Mouse (Mus musculus) embryonic facial prominence, embryonic 13.5 days (tissue): Measurements from ENCODE around the gene Gsto2. TPM values are rescaled to one million over a fixed set of nuclear protein-coding genes. Genes with fewer than 3 reads are reported as not detected.

Experiments used
- ATAC-seq: fragments of 200-750 bp; cut with Nextera tagmentation; 2 replicates; pipeline ENCODE4 v1.8.0; 2017; ENCODE audit warnings: low read depth; ENCODE audit not compliant: insufficient number of reproducible peaks, insufficient read depth, low FRiP score, low TSS enrichment
- H3K27ac ChIP-seq: fragments of 300-500 bp; sonication (generic); 2 replicates; pipeline ENCODE4 v1.5.1; 2015; ENCODE audit warnings: moderate library complexity, mild to moderate bottlenecking, inconsistent platforms
- H3K27me3 ChIP-seq: fragments of 300-500 bp; sonication (generic); 2 replicates; pipeline ENCODE4 v1.6.1; 2015; ENCODE audit warnings: mild to moderate bottlenecking, inconsistent platforms
- H3K36me3 ChIP-seq: fragments of 300-500 bp; sonication (generic); 2 replicates; pipeline ENCODE4 v1.6.1; 2015; ENCODE audit warnings: mild to moderate bottlenecking, inconsistent platforms
- H3K4me1 ChIP-seq: fragments of 300-500 bp; sonication (generic); 2 replicates; pipeline ENCODE4 v1.6.1; 2015; ENCODE audit warnings: inconsistent platforms
- H3K4me2 ChIP-seq: fragments of 300-500 bp; sonication (generic); 2 replicates; pipeline ENCODE4 v1.6.1; 2015; ENCODE audit warnings: moderate library complexity, mild to moderate bottlenecking, inconsistent platforms
- H3K4me3 ChIP-seq: fragments of 300-500 bp; sonication (generic); 2 replicates; pipeline ENCODE4 v1.5.1; 2015; ENCODE audit warnings: mild to moderate bottlenecking, inconsistent platforms
- H3K9ac ChIP-seq: fragments of 300-500 bp; sonication (generic); 2 replicates; pipeline ENCODE4 v1.6.1; 2015; ENCODE audit warnings: mild to moderate bottlenecking, inconsistent platforms
- H3K9me3 ChIP-seq: fragments of 300-500 bp; sonication (generic); 2 replicates; pipeline ENCODE4 v1.6.1; 2016; ENCODE audit warnings: inconsistent platforms
- WGBS: fragments of 180-500 bp; shearing (Covaris S2); methylation state at CpG from one replicate; pipeline ENCODE4 v1.1.7; 2015; ENCODE audit warnings: mixed read lengths; 5-methylcytosine and 5-hydroxymethylcytosine counted together
- polyA plus RNA-seq: library from polyadenylated mRNA; unstranded; fragments of >200 nt; fragmentation: Nextera tagmentation; extraction: Ambion mirVana; gene quantifications from 2 replicates; pipeline ENCODE4 v1.2.1, GENCODE M21; 2015

Gene Gsto2
- polyA plus RNA-seq = 1.5 and 2.4 TPM in 2 replicates

DNA sequence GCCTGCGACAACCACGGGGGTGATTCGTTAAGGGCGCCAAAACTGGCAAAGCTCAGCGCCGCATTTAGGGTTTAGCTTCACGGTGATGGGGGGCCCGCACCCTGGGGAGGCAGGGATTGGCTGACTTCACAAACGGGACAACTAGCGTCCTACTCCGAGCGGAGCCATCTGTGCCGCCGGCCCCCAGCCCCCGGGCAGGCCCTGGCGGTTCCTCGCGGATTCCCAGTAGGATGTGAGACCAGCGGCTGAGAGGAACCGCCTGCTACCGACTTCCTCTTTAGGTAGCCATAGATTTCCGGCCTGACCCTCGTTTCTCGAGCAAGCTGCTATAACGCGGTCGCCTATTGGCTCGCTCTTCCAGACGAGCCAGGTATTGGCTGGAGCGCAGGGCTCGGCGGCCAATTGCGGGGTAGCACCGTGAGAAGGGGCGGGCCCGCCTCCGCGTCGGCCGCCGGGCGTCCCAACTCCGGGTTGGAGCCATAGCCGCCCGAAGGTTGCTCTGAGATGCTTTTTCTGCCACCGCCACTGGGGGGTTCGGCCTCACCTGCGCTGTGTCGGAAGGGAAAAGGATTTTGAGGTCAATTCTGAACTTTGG, at the start of gene Gsto2:
TSS of gene Gsto2 (plus strand) at position 182 of the 595 bp plus-strand sequence.
- under 1% methylated on average over 49 of the region's 49 CpGs for WGBS
- H3K4me2 ChIP-seq = peak within 1 kb of the TSS; percentile 74
- no peaks in the 10 kb centered on the region for H3K9me3 ChIP-seq
- peak within 1 kb of the TSS; percentile 87 for H3K27ac ChIP-seq
- peaks cover 14% of the 10 kb centered on the region for H3K4me1 ChIP-seq
- H3K27me3 ChIP-seq = no peaks in the 10 kb centered on the region
- H3K4me3 ChIP-seq = peak within 1 kb of the TSS; percentile 67
- ATAC-seq = peak; percentile 100
- peaks cover 23% of the 10 kb centered on the region for H3K36me3 ChIP-seq
- peak within 1 kb of the TSS; percentile 88 for H3K9ac ChIP-seq

- Histone ChIP-seq H3K9me3 (no peaks in the 10 kb centered on the region), H3K9ac (no peak overlapping the region), H3K27ac (no peak overlapping the region), H3K4me3 (no peak overlapping the region), H3K36me3 (no peaks in the 10 kb centered on the region), H3K4me1 (peaks cover 10% of the 10 kb centered on the region), H3K4me2 (no peak overlapping the region), H3K27me3 (peaks cover 3% of the 10 kb centered on the region; the same call in 1 of the 2 replicates)
- no peak for ATAC-seq
- 86% methylated on average over 9 of the region's 9 CpGs for WGBS
These were observed 47.6 kb upstream of the Gsto2 start for GRCm38 (mm10) chr19:47817692-47818091.

- Histone ChIP-seq H3K9ac (no peak overlapping the region), H3K27ac (no peak overlapping the region), H3K27me3 (peaks cover 7% of the 10 kb centered on the region; the same call in 1 of the 2 replicates), H3K4me2 (no peak overlapping the region), H3K9me3 (no peaks in the 10 kb centered on the region), H3K4me3 (no peak overlapping the region), H3K36me3 (no peaks in the 10 kb centered on the region), H3K4me1 (peaks cover 10% of the 10 kb centered on the region)
- 27% methylated on average over 8 of the region's 9 CpGs for WGBS
- no peak for ATAC-seq
These were observed 44.4 kb upstream of the Gsto2 start for GRCm38 (mm10) chr19:47820832-47821493.

DNA sequence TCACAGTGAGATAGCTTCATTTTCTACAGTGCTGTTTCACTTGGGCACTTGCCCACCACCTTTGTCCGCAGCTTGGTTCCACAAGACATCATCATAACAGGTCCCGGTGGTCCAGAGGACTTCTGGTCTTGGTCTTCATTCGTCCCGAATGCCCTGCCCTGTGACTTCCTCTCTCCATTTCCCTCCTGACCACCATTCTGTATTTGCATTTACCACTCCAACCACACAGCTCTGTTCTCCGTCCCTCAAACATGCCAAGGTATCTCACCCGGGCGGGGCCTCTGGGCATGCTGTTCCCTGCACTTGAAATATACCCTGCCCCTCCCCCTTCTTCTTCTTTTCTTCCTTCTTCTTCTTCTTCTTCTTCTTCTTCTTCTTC, 43.9 kb upstream of the Gsto2 start:
- H3K27me3 ChIP-seq = peaks cover 7% of the 10 kb centered on the region; the same call in 1 of the 2 replicates
- no peak for ATAC-seq
- no peak overlapping the region for H3K4me2 ChIP-seq
- peaks cover 10% of the 10 kb centered on the region for H3K4me1 ChIP-seq
- no peaks in the 10 kb centered on the region for H3K36me3 ChIP-seq
- WGBS = 60% methylated on average over 7 of the region's 7 CpGs
- H3K27ac ChIP-seq = no peak overlapping the region
- no peaks in the 10 kb centered on the region for H3K9me3 ChIP-seq
- H3K9ac ChIP-seq = no peak overlapping the region
- H3K4me3 ChIP-seq = no peak overlapping the region

GRCm38 (mm10) chr19:47822143-47822796, 43.1 kb upstream of the Gsto2 start:
- Histone ChIP-seq H3K27ac (no peak overlapping the region), H3K27me3 (peaks cover 7% of the 10 kb centered on the region; the same call in 1 of the 2 replicates), H3K4me2 (no peak overlapping the region), H3K36me3 (no peaks in the 10 kb centered on the region), H3K9me3 (no peaks in the 10 kb centered on the region), H3K4me3 (no peak overlapping the region), H3K4me1 (peaks cover 10% of the 10 kb centered on the region), H3K9ac (no peak overlapping the region)
- 0 out of 2 replicates have a peak, but pooled peaks have one; percentile 20 for ATAC-seq
- WGBS = 16% methylated on average over 8 of the region's 8 CpGs

DNA sequence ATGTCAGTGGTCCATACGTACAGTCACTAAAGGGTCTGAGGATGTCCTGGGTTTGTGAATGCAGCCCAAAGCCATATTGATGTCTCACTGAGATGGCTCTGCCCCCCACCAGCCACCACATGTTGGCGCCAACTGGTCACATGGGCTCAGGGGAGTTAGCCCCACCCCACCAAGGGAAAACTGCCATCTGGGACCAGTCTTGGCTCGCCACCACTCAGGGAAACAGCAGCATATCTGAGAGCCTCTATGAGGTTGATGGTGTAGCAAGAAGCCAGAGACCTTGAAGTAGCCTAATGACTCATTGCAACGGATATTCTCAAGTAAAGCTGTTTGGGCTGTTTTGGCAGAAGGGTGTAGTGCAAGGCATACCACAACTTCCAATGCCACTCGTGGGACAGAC, 41.3 kb upstream of the Gsto2 start:
- H3K9ac ChIP-seq = no peak overlapping the region
- peaks cover 10% of the 10 kb centered on the region for H3K4me1 ChIP-seq
- no peak overlapping the region for H3K27ac ChIP-seq
- WGBS = 79% methylated on average over 5 of the region's 5 CpGs
- H3K9me3 ChIP-seq = no peaks in the 10 kb centered on the region
- H3K4me3 ChIP-seq = no peak overlapping the region
- no peaks in the 10 kb centered on the region for H3K36me3 ChIP-seq
- H3K4me2 ChIP-seq = no peak overlapping the region
- peaks cover 7% of the 10 kb centered on the region; the same call in 1 of the 2 replicates for H3K27me3 ChIP-seq
- no peak for ATAC-seq

- H3K9ac ChIP-seq = no peak overlapping the region
- no peak for ATAC-seq
- H3K36me3 ChIP-seq = no peaks in the 10 kb centered on the region
- no peaks in the 10 kb centered on the region for H3K4me1 ChIP-seq
- no peaks in the 10 kb centered on the region for H3K27me3 ChIP-seq
- no peak overlapping the region for H3K4me2 ChIP-seq
- H3K9me3 ChIP-seq = no peaks in the 10 kb centered on the region
- no peak overlapping the region for H3K27ac ChIP-seq
- WGBS = 80% methylated on average over 14 of the region's 14 CpGs
- H3K4me3 ChIP-seq = no peak overlapping the region
These were observed 35.4 kb upstream of the Gsto2 start for GRCm38 (mm10) chr19:47829913-47830450.

DNA sequence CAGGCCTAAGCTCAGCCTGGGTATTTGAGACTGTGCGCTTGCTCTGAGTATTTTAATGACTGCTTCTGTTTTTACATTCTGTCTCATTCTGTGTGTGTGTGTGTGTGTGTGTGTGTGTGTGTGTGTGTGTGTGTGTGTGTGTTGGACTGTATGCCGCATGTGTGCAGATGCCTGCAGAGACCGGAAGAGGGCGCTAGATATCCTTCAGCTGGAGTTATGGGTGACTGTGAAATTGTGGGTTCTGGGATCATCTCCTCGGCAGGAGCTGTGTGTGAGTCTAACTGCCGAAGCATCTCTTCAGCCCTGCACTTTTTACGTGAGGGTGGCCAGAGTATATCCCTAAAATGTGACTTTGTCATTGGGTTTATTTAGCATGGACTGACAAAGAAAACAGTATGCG, 34.2 kb upstream of the Gsto2 start:
- no peak overlapping the region for H3K27ac ChIP-seq
- no peaks in the 10 kb centered on the region for H3K9me3 ChIP-seq
- no peak overlapping the region for H3K9ac ChIP-seq
- no peaks in the 10 kb centered on the region for H3K36me3 ChIP-seq
- H3K4me1 ChIP-seq = no peaks in the 10 kb centered on the region
- H3K27me3 ChIP-seq = peaks cover 4% of the 10 kb centered on the region; the same call in 1 of the 2 replicates
- H3K4me3 ChIP-seq = no peak overlapping the region
- no peak for ATAC-seq
- H3K4me2 ChIP-seq = no peak overlapping the region
- 93% methylated on average over 8 of the region's 8 CpGs for WGBS

DNA sequence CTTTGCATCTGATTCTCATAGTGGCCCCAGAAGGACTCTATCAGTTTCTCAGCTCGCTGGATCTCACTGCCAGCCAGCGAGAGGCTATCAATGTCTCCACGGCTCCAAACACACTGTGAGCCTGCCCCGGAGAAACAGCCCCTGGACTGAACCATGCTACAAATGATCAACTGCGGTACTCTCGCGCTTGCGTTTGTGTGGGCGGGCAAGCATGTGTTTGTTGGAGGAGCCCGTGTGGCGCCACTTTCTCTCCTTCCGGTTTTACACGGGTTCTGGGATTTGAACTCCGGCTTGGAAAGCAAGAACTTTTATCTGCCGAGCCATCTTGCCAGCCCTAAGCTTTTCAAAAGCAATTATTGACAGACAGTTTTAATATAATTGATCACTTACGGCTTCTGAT, 33.0 kb upstream of the Gsto2 start:
- H3K27ac ChIP-seq = no peak overlapping the region
- 77% methylated on average over 16 of the region's 16 CpGs for WGBS
- ATAC-seq = no peak
- H3K9ac ChIP-seq = no peak overlapping the region
- H3K4me2 ChIP-seq = no peak overlapping the region
- no peaks in the 10 kb centered on the region for H3K9me3 ChIP-seq
- peaks cover 5% of the 10 kb centered on the region; the same call in 1 of the 2 replicates for H3K4me1 ChIP-seq
- H3K27me3 ChIP-seq = peaks cover 15% of the 10 kb centered on the region
- no peaks in the 10 kb centered on the region for H3K36me3 ChIP-seq
- no peak overlapping the region for H3K4me3 ChIP-seq

DNA sequence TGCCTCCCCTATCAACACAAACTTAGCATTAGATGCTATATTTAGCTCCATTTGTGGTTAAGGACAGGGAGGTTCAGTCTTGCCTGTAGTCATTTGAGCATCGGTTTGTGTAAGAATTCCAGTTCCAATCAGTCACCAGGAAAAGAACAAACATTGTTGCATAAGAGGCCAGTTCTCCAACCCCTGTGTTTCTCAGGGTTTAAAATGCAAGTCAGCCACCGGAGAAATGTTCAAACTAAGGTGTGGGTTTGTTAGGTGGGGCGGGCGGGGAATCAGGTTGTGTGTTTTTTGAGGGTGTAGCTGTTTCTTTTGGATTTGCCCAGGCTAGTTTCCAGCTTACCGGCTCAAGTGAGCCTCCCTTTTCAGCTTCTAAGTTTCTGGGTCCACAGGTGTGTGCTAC, 30.7 kb upstream of the Gsto2 start:
- Histone ChIP-seq H3K27ac (no peak overlapping the region), H3K36me3 (no peaks in the 10 kb centered on the region), H3K9me3 (no peaks in the 10 kb centered on the region), H3K9ac (no peak overlapping the region), H3K4me1 (peaks cover 5% of the 10 kb centered on the region; the same call in 1 of the 2 replicates), H3K4me3 (no peak overlapping the region), H3K4me2 (no peak overlapping the region), H3K27me3 (peaks cover 20% of the 10 kb centered on the region)
- ATAC-seq = no peak
- 87% methylated on average over 5 of the region's 5 CpGs for WGBS

DNA sequence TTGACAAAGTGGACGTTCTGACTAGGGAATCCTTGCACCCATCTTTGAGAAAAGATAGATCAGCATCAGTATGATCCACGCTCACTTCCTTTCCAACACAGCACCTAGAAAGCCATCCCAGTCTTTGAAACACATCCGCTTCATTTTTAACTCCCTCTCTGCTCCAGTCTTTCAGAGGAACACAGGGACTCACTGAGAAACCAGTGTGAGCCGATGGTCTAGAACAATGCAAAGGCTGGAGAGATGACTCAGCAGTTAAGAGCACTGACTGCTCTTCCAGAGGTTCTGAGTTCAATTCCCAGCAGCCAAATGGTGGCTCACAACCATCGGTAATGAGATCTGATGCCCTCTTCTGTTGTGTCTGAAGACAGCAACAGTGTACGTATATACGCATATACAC, 29.6 kb upstream of the Gsto2 start:
- Histone ChIP-seq H3K9me3 (no peaks in the 10 kb centered on the region), H3K4me1 (peaks cover 5% of the 10 kb centered on the region; the same call in 1 of the 2 replicates), H3K4me2 (no peak overlapping the region), H3K4me3 (no peak overlapping the region), H3K27ac (no peak overlapping the region), H3K27me3 (peaks cover 20% of the 10 kb centered on the region), H3K36me3 (no peaks in the 10 kb centered on the region), H3K9ac (no peak overlapping the region)
- ATAC-seq = no peak
- 91% methylated on average over 7 of the region's 7 CpGs for WGBS
